Mouse (Mus musculus) layer of hippocampus, adult 8-10 months (tissue): ENCODE results near the gene Rgs11. TPM values are rescaled to one million over a fixed set of nuclear protein-coding genes. Genes with fewer than 3 reads are reported as not detected.
"Not testable (repeated sequence)": the region's sequence is repeated elsewhere in the genome, so short reads cannot be mapped to it uniquely, and the experiment has no call there.

Experiments
- DNase-seq, 2 experiments: peaks; one replicate each; pipeline ENCODE4 v3.0.0; 2022; ENCODE audit warnings: low spot score in 2 of 2
- total RNA-seq, 4 experiments: library from RNA; stranded (reverse); gene quantifications; 2 replicates each; pipeline ENCODE4 v1.2.4; 2022

The Rgs11 gene
- total RNA-seq: 10 to 100 TPM; 45.4 to 61.8 (median 55.1) TPM

GRCm38 (mm10) chr17:26202737-26203136, at the start of gene Rgs11:
Rgs11 (plus strand) TSS chr17:26202951.
- no peak for DNase-seq

- no peak for DNase-seq
These were observed 40.0 kb upstream of the Rgs11 start for GRCm38 (mm10) chr17:26162736-26163135.

GRCm38 (mm10) chr17:26168039-26168438, 34.7 kb upstream of the Rgs11 start:
- no peak for DNase-seq

- not testable (repeated sequence) for DNase-seq
These were observed 27.5 kb upstream of the Rgs11 start for GRCm38 (mm10) chr17:26175248-26175647.

GRCm38 (mm10) chr17:26178611-26179010, 24.1 kb upstream of the Rgs11 start:
- no peak for DNase-seq

GRCm38 (mm10) chr17:26181179-26181578, 21.6 kb upstream of the Rgs11 start:
- no peak for DNase-seq

- no peak for DNase-seq
These were observed 15.2 kb upstream of the Rgs11 start for GRCm38 (mm10) chr17:26187592-26187991.

- DNase-seq: no peak
These were observed 14.5 kb upstream of the Rgs11 start for GRCm38 (mm10) chr17:26188091-26188805.

- not testable (repeated sequence) for DNase-seq
These were observed 11.3 kb upstream of the Rgs11 start for GRCm38 (mm10) chr17:26191486-26191885.

- DNase-seq: no peak
These were observed 10.1 kb upstream of the Rgs11 start for GRCm38 (mm10) chr17:26192481-26193190.

GRCm38 (mm10) chr17:26198892-26199291, 3.9 kb upstream of the Rgs11 start, which contains the start of gene Pdia2:
Pdia2 (minus strand) TSS chr17:26199087.
- no peak for DNase-seq

- no peak for DNase-seq
These were observed 1.7 kb upstream of the Rgs11 start for GRCm38 (mm10) chr17:26200831-26201705.

- DNase-seq: no peak
These were observed 753 bp upstream of the Rgs11 start for GRCm38 (mm10) chr17:26201998-26202397.

- peak; percentile 46 to 50 for DNase-seq
These were observed 615 bp downstream of the Rgs11 start for GRCm38 (mm10) chr17:26203321-26203811.

- DNase-seq: no peak
These were observed 2.0 kb downstream of the Rgs11 start for GRCm38 (mm10) chr17:26204766-26205165.

GRCm38 (mm10) chr17:26206392-26206791, 3.6 kb downstream of the Rgs11 start:
- DNase-seq: no peak

- DNase-seq: no peak
These were observed 4.9 kb downstream of the Rgs11 start, which contains the start of gene Arhgdig for GRCm38 (mm10) chr17:26207686-26208085. Arhgdig (minus strand) TSS chr17:26207786.

- DNase-seq: no peak
These were observed 9.5 kb downstream of the Rgs11 start for GRCm38 (mm10) chr17:26212241-26212640.

GRCm38 (mm10) chr17:26212681-26213080, 9.9 kb downstream of the Rgs11 start:
- DNase-seq: no peak

GRCm38 (mm10) chr17:26221508-26221907, 18.8 kb downstream of the Rgs11 start:
- no peak for DNase-seq

GRCm38 (mm10) chr17:26225150-26225549, 22.4 kb downstream of the Rgs11 start:
- DNase-seq: no peak
